Mouse (Mus musculus) G1E (cell line): ENCODE results near the gene Rassf4.

ENCODE experiments used
- CTCF ChIP-seq: IDR thresholded peaks from 2 replicates; pipeline ENCODE4 v1.5.1; 2012; ENCODE audit warnings: low read depth, low read length, inconsistent platforms, mixed read lengths
- GATA1 ChIP-seq: IDR thresholded peaks from 2 replicates; pipeline ENCODE4 v1.6.1; 2012; ENCODE audit warnings: borderline replicate concordance, low read length, inconsistent platforms, mixed read lengths
- GATA2 ChIP-seq: IDR thresholded peaks from 2 replicates; pipeline ENCODE4 v1.6.1; 2012; ENCODE audit warnings: low read depth, low read length, inconsistent platforms, borderline replicate concordance
- TAL1 ChIP-seq: conservative IDR thresholded peaks from 2 replicates; pipeline ENCODE4 v1.6.1; 2012; ENCODE audit warnings: low read depth, low read length, inconsistent platforms, mixed read lengths

DNA sequence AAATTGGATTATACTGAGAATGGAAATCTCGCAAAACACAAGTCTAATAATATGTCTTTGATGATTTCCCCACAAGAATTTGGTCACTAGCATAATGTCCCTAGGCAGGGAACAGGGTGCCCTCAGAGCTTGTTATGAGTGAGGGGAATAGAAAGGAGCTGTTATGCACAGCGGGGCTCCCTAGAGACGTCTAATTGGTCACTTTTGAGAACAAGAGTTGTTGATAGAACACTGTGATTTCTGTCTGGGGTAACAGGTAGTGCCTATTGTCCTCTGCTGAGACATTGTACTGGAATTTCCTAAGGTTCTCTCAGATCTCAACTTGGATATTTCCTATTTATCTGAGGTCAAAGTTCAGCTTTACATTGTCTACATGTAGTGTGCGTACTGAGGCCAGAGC lies 89.7 kb downstream of the Rassf4 start, which contains the start of gene Olfr215:
- TF ChIP-seq CTCF: no peak
- TF ChIP-seq TAL1: no peak
- TF ChIP-seq GATA1: no peak
- TF ChIP-seq GATA2: no peak
